Mouse (Mus musculus) neural tube, postnatal 0 days (tissue): ENCODE measurements around the gene Pou2af1. TPM values are rescaled to one million over a fixed set of nuclear protein-coding genes. Genes with fewer than 3 reads are reported as not detected.

Source experiments
- polyA plus RNA-seq: library from polyadenylated mRNA; unstranded; fragments of >200 nt; fragmentation: Nextera tagmentation; extraction: Ambion mirVana; gene quantifications from 2 replicates; pipeline ENCODE4 v1.2.1, GENCODE M21; 2015

Pou2af1 gene
- polyA plus RNA-seq: 0.19 TPM in 1 of 2 replicates, not detected in the other

GRCm38 (mm10) chr9:51213023-51213728 lies at the start of gene Pou2af1:
Gene Pou2af1 (plus strand): TSS chr9:51213708.

GRCm38 (mm10) chr9:51165312-51166180 lies 48.0 kb upstream of the Pou2af1 start, which contains the start of gene Gm32742:
Gene Gm32742 (minus strand): TSS chr9:51165517.

DNA sequence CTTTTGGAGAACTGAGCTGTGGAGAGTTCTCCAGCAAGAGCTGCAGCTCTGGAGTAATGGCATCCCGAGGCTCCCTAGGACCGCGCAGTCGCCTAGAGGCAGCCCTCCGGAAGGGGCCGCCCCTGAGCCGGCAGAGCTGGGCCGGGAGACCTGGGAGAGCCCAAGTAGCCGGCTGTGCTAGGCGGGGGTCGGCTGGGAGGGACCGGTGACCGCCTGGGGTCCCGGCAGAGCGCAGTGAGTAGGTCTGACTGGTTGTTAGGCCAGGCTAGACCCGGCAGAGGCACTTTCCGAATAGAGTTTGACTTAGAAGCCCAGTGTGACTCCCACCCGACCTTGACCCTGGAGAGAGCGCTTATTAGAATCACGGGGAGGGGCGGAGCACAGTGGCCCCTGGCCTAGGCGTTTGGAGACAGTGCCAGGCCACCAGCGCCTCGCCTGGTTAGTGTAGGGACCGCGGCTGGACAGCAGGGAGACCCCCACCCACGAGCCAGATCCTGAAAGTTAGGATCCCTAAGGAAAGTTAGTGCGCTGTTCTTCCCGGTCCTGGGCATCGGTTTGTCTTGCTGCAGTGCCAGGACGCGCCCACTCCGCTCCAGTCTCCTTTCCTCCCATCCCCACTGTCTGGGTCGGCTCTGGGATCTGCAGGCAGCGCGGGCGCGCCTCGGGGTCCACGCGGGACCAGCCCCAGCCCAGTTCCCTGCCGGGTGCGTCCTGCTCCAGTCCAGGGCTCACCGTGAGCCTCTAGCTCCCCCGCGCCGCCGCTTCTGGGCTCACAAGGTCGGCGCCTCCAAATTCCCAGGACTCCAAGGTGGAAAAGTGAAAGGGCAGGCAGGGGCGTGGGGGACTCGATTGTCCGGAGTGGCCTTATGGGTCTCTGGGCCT lies 65.2 kb downstream of the Pou2af1 start, which contains the start of gene Colca2:
Gene Colca2 (minus strand): TSS at position 70 of the 882 bp plus-strand sequence.

Other genes with a start within 250 kb of the Pou2af1 start
- gene Sik2, start 204.6 kb upstream of the Pou2af1 start, polyA plus RNA-seq: 14.0 and 16.4 TPM in 2 replicates
- not detected in 2 replicates for gene Btg4, start 152.8 kb upstream of the Pou2af1 start, polyA plus RNA-seq
- gene Layn, start 136.6 kb upstream of the Pou2af1 start, polyA plus RNA-seq: 10.1 and 12.9 TPM in 2 replicates
- 1.2 and 1.7 TPM in 2 replicates for gene 4833427G06Rik, start 111.6 kb upstream of the Pou2af1 start, polyA plus RNA-seq
- gene Gm32742, start 48.2 kb upstream of the Pou2af1 start, polyA plus RNA-seq: not detected in 2 replicates
- 1.0 and 1.2 TPM in 2 replicates for gene Colca2, start 64.9 kb downstream of the Pou2af1 start, polyA plus RNA-seq
- not detected in 2 replicates for gene 1810046K07Rik, start 115.2 kb downstream of the Pou2af1 start, polyA plus RNA-seq